Mouse (Mus musculus): ENCODE results near the gene Ak9.

GRCm38 (mm10) chr10:41280796-41281195 lies 23.0 kb upstream of the Ak9 start:
- TF ChIP-seq CTCF (IDR thresholded peaks at IDR 0.05; ENCODE audit: low read depth) (no peak), EP300 (optimal IDR thresholded peaks at IDR 0.05) (no peak)
